Mouse (Mus musculus): ENCODE data around the gene Vezt.

Gene Vezt

DNA sequence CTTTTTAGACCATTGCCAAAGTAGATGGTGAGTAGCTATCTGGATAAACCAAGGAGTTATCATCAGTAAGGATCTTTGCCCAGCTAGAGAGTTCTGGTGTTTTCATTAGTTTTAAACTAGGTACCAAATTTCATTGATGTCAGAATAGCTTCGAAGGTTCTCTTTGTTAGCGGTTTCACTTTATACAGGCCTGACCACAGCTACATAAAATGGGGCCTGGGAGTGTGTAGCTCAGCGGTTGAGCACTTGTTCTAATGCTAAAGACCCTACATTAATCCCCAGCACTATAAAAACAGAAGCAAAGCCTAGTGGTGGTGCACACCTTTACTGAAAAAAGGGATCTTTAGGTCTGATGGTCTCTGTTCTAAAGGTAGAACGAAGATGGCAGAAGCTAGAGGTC, 145.1 kb downstream of the Vezt start:
- in situ Hi-C loops (cut with MboI; ENCODE audit: low pct_unique_long_range_greater_than_20kb in 1 of 2, low sequenced_read_pairs in 2 of 2, unreplicated experiment in 1 of 2), result no loop called here

DNA sequence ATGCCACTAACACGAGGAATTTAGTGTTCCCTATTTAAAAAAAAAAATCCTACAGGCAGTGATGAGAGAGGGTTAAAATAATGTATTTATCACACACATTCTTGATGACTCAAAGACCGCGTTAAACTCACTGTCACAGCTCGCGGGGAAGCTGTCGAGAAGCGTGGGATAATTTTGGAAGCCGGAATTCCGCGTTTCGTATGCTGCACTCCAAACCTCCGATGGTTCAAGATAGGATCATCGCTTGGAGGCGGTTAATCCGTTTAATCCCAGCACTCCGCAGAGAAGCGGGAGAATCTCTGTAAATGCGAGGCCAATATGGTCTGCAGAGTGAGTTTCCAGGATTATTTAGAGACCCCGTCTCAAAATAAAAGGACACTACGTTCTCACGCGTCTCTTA, 145.6 kb downstream of the Vezt start:
- in situ Hi-C loops (cut with MboI; ENCODE audit: low pct_unique_long_range_greater_than_20kb in 1 of 2, low sequenced_read_pairs in 2 of 2, unreplicated experiment in 1 of 2), result no loop called here

DNA sequence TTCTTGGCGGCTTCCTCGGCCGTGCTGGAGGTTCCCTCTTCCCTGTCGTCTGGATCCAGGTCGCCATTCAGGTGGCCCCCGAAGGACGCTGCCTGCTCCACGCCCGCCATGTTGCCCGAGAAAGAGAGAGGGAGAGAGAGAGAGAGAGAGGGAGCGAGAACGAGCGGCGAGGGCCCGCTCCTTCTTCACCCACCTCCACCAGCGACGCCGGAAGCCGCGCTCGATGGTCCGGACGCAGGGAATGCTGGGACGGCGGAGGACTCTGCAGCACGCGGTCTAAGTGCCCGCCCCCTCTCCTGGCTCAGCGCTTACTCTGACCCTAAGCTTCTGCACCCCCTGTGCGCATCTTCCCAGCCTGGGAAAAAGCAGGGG, 146.1 kb downstream of the Vezt start:
- in situ Hi-C loops (cut with MboI; ENCODE audit: low pct_unique_long_range_greater_than_20kb in 1 of 2, low sequenced_read_pairs in 2 of 2, unreplicated experiment in 1 of 2), result no loop called here
